Mouse (Mus musculus): ENCODE data around the gene Coq9.

The Coq9 gene

DNA sequence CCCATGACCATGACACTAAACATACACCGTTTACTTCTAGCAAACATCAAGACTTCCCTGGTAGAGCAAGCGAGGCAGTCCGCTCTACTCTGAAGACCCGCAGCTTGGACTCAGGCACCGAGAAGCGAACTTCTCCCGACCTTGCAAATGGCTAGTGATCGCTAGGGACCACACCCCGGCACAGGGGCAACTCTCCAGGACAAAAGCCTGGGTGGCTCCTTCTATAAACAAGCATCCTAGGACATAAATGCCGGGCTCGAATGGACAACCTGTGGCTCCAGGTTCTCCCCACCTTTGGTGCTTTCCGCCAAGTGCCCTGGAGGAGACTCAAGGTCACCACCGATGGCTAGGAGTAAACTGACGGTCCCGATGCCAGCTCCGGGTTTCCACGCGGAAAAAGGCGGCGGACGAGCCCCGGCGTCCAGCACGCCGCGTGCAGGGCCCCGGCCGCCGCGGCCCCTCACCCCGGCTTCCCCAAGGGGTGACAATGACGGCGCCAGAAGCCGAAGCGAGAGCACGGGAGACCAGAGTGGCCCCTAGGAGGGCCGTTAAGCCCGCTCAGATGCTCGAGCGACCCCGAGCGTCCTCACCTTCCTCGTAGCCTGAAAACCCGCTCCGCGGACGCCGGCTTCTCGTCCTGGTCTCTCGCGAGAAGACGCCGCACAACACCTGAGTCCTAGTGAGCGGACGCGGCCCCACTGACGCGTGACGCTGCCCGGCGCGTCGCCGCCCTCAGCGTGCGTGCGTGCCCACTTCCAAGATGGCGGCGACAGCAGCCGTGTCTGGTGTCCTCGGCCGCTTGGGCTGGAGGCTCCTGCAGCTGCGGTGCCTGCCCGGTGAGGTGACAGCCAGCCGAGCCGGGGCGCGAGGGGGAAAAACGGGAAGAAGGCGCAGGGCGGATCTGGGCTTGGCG, at the start of gene Coq9, which contains the start of gene Ciapin1:
Gene Coq9, plus strand, starts transcription at position 660 of the 913 bp plus-strand sequence.
Gene Ciapin1, minus strand, starts transcription at position 697 of the 913 bp plus-strand sequence.
- DNase-seq (ENCODE audit: low spot score in 2 of 2) = peak; percentile 85 to 95

- DNase-seq (ENCODE audit: low spot score in 2 of 2) = no peak
These were observed 48.7 kb upstream of the Coq9 start for GRCm38 (mm10) chr8:94789256-94789955.

- no peak for DNase-seq (ENCODE audit: low spot score in 2 of 2)
These were observed 43.8 kb upstream of the Coq9 start for GRCm38 (mm10) chr8:94794368-94794767.

GRCm38 (mm10) chr8:94794782-94795181, 43.3 kb upstream of the Coq9 start:
- no peak for DNase-seq (ENCODE audit: low spot score in 2 of 2)

DNA sequence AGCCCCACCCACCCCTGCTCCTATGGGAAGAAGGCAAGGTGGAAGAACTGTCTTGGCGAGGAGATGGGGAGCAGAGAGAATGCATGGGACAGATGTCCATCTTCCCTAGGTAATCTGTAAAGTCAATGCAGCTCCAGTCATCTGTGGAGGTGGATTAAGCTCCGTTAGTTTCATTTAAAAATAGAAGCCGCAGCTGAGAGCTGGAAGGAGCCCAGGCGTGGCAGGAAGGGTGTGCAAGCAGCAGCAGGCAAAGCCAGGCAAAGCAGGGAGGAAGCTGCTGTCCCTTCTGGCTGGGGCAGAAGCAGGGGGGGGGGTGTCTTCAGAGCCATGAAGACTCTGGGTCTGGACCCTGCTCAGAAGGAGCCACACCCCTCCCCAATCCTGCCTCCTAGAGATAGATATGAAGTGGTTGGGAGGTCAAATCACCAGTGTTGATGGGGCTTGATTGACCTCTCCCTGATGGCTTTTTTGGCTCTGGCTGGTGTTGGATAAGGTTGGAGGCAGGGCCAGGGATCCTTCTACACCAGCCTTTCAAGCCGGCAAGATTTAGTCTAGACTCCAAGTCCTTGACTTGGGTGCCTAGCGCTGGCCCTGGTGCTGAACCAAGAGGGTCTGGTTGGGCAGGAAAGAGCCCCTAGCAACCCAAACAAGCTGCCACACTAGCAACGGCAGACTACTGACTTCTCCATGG, 37.7 kb upstream of the Coq9 start:
- no peak for DNase-seq (ENCODE audit: low spot score in 2 of 2)

GRCm38 (mm10) chr8:94801293-94802095, 36.6 kb upstream of the Coq9 start:
- DNase-seq (ENCODE audit: low spot score in 2 of 2) = no peak

DNA sequence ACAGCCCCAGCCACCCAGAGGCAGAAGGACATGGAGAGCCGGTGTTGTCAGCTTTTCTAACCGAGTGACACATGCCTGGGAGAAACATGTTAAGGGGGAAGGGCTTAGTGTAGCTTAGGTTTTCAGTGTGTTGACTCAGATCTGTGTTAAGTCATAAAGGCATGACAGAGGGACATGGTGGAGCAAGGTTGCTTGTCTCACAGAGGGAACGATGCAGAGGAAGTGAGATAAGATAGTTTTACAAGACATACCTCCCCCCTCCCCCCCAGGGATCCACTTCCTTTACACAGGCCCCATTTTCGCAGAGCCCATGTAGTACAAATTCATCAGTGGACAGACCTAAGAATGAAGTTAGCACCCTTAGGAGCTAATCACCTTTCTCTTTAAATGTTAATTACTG, 35.7 kb upstream of the Coq9 start:
- no peak for DNase-seq (ENCODE audit: low spot score in 2 of 2)

DNA sequence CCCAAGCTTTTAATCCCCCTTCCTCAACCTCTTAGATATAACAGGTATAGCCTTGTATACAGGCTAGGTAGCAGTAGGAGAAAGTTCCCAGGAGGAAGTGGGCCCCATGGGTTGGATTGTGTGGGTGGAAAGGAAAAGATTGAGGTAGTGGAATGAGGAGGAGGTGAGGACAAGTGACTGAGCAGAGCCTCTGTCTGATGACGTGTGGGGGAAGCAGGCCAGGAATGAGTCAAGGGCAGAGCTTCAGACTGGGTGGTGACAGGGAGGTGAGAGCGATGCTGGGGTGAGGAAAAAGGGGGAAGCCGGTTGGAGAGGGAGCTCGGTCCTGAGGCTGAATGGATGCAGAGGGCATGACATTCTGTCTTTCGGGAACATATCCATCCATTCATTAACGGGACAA, 34.6 kb upstream of the Coq9 start:
- no peak for DNase-seq (ENCODE audit: low spot score in 2 of 2)

DNA sequence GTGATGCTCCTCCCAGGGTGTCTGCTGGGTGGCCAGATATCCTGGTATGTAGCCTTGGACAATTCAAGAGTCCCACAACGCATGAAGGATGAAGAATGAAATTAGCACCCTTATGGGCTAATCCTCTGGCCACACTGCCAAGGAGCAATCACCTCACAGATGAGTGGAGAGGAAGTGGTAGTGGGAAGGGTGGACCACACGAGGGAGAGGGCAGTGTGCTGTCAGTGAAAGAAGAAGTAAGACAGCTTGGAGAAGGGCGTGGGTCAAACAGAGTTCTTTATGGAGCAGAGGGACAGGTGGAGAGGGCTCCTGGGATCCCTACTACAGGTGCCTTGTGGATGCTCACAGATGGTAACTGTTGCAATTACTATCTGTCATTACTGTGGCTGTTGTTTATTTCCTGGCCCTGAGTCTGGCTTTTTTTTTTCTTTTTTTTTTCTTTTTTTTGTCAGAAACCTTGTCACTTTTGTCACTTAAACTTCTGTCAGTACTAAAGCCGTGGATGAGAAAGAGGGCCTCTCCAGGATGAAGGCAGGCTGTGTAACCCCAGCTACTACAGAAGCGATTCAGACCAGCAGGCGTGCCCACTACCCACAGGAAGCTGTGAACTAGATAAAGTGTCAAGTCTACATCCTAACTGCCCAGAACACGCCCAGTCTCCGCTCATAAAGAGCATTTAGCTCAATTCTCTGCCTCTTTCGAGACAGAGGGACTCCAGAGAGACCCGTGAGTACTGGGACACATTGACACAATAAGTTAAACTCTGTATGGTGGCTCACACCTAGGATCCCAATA, 33.4 kb upstream of the Coq9 start:
- no peak for DNase-seq (ENCODE audit: low spot score in 2 of 2)

DNA sequence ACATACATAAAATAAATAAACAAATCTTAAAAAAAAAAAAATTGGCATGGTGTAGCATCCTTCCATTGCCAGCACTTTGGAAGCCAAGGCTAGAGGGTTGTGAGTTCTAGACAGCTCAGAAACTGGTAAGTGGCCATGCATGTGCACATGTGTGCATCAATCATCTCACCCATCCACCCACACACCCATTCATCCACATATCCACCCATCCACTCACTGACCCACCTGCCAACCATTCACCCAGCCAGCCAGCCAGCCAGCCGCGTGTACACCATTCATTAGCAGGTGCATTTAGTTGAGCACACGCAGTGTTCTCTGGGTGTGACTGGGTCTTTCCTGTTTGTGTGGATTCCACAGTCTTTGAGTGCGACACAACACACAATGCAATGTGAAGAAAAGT, 32.3 kb upstream of the Coq9 start:
- no peak for DNase-seq (ENCODE audit: low spot score in 2 of 2)

- no peak for DNase-seq (ENCODE audit: low spot score in 2 of 2)
These were observed 30.6 kb upstream of the Coq9 start for GRCm38 (mm10) chr8:94807506-94807905.

DNA sequence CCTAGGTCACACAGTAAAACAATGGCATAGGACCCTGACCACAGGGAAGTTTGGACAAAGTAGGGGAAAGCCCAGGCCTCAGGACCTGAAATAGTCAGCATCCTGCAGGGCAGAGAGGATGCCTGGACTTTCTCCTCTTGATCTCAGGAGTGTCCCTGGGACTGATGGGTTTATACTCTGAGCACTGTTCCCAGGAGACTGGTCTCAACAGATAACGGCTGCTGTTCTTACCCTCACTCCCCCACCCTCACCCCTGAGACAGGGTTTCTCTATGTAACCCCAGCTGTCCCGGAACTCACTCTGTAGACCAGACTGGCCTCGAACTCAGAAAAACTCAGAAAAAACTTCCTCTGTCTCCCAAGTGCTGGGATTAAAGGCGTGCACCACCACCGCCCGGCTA, 29.7 kb upstream of the Coq9 start:
- no peak for DNase-seq (ENCODE audit: low spot score in 2 of 2)

- DNase-seq (ENCODE audit: low spot score in 2 of 2) = no peak
These were observed 28.0 kb upstream of the Coq9 start, which contains the start of gene Ccl17 for GRCm38 (mm10) chr8:94810153-94810552. Gene Ccl17 (plus strand): TSS chr8:94810453.

DNA sequence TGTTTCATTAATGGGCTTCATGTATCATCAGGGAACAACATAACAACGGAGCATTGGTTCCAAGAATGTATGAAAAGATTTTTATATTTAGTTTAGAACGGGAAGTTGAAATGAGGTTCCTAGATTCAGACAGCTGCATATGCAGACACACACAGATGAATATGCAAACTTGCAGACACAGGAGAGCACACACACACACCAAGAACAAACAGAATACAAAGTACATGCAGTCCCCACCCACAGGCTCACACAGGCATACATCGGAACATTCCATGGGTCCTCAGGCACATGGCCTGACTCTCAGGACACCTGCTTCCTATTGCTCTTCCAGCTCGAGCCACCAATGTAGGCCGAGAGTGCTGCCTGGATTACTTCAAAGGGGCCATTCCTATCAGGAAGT, 27.3 kb upstream of the Coq9 start:
- DNase-seq (ENCODE audit: low spot score in 2 of 2) = no peak

DNA sequence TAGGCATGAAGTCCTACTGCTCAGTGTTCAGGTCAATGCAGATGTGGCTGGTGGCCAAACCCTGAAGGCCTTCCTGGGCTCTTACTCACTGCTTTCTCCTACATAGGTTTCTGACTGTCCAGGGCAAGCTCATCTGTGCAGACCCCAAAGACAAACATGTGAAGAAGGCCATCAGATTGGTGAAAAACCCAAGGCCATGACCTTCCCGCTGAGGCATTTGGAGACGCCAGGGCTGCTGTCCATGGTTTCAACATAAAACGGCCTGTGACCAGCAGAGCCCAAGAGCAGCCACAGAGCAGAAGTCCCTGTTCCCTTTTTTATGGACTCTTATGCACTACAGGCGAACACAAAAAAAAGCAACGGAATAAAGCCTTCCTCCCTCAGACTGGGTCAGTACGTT, 26.5 kb upstream of the Coq9 start:
- no peak for DNase-seq (ENCODE audit: low spot score in 2 of 2)

GRCm38 (mm10) chr8:94812645-94813098, 25.4 kb upstream of the Coq9 start:
- peak; percentile 83 to 87 for DNase-seq (ENCODE audit: low spot score in 2 of 2)

DNA sequence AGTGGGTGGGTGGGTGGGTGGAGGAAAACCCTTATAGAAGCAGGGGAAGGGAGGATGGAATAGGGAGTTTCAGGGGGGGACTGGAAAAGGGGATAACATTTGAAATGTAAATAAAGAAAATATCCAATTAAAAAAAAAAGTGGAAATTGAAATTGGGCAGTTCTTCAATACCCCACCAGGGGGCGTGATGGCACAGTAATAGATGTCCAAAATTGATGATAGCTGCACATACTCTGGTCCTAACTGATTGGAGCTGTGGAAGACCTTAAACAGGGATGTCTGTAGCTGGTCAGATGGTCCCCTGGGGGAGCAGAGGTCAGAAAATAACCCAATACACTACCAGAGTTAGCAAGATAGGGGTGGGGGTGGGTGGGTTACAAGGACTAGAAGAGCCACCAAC, 23.6 kb upstream of the Coq9 start:
- DNase-seq (ENCODE audit: low spot score in 2 of 2) = peak in 1 of 2 experiments; percentile 26

- no peak for DNase-seq (ENCODE audit: low spot score in 2 of 2)
These were observed 20.2 kb upstream of the Coq9 start for GRCm38 (mm10) chr8:94817933-94818332.

DNA sequence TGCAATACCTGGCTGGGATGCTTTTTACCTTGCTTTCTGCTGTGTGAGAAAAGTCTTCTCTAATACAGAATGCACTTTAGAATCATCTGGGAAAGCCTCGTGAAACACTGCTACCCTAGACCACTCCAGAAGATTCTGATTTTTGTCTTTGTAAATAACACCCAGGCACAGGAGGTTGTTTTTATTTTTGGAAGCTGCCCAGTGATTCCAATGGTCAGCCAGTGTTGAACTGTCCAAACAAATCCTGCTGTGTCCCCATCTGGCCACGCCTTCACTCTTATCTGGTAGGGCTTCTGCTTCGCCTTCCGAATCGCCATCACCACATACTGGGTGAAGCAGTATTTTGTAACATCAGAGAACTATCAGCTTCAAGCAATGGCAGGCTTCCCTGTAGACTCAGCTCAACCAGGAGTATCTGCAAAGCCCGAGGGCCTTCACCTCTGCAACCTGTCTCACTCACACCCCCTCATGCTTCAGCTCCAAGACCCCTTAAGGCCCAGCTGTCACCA, 18.4 kb upstream of the Coq9 start:
- DNase-seq (ENCODE audit: low spot score in 2 of 2) = no peak

GRCm38 (mm10) chr8:94820553-94820952, 17.6 kb upstream of the Coq9 start:
- DNase-seq (ENCODE audit: low spot score in 2 of 2) = no peak
